Mouse (Mus musculus) CH12.LX (cell line): ENCODE data around the gene Edil3. TPM values are rescaled to one million over a fixed set of nuclear protein-coding genes. Genes with fewer than 3 reads are reported as not detected.

Source experiments
- DNase-seq: peaks from one replicate; pipeline ENCODE4 v3.0.0-alpha.2; 2013; ENCODE audit errors: extremely low read depth
- H3K27ac ChIP-seq: 2 replicates; pipeline ENCODE4 v1.5.1; 2012; ENCODE audit warnings: low read depth, mild to moderate bottlenecking, control low read depth, moderate library complexity; ENCODE audit not compliant: insufficient read depth
- H3K27me3 ChIP-seq: replicated peaks from 2 replicates; pipeline ENCODE3; 2012; ENCODE audit warnings: inconsistent platforms
- H3K36me3 ChIP-seq, 2 experiments: replicated peaks in 1 of 2; 2 replicates each; pipeline versions ENCODE3 to v1.6.1; 2012; ENCODE audit warnings: inconsistent platforms in 1 of 2, low read length in 1 of 2, mild to moderate bottlenecking in 1 of 2, mixed read lengths in 1 of 2, moderate library complexity in 1 of 2; ENCODE audit not compliant: control insufficient read depth in 1 of 2, insufficient read depth in 1 of 2
- H3K4me1 ChIP-seq, 2 experiments: 2 replicates each; pipeline ENCODE4 v1.6.1; 2012; ENCODE audit warnings: inconsistent platforms in 1 of 2, moderate library complexity in 1 of 2; ENCODE audit not compliant: insufficient read depth in 2 of 2, control insufficient read depth in 1 of 2
- H3K4me2 ChIP-seq: 2 replicates; pipeline ENCODE4 v1.6.1; 2012; ENCODE audit warnings: low read depth, mild to moderate bottlenecking, control low read depth; ENCODE audit not compliant: poor library complexity, insufficient read depth, severe bottlenecking
- H3K4me3 ChIP-seq, 3 experiments: fragments of 150-350 bp in 1 of 3; sonication (generic) in 1 of 3; replicated peaks in 1 of 3; 2 replicates each; pipeline versions ENCODE3 to v1.5.1; 2011 to 2012; ENCODE audit warnings: low read depth in 2 of 3, low read length in 2 of 3, mild to moderate bottlenecking in 2 of 3, moderate library complexity in 2 of 3, control low read depth in 1 of 3, improper control_type of control experiment in 1 of 3, inconsistent platforms in 1 of 3, mixed read lengths in 1 of 3; ENCODE audit not compliant: poor library complexity in 1 of 3
- H3K79me2 ChIP-seq: replicated peaks from 2 replicates; pipeline ENCODE4 v1.6.1; 2012; ENCODE audit warnings: mild to moderate bottlenecking, moderate library complexity; ENCODE audit not compliant: control insufficient read depth, poor library complexity, insufficient read depth, severe bottlenecking; ENCODE audit errors: extremely low read depth
- H3K9ac ChIP-seq: 2 replicates; pipeline ENCODE4 v1.6.1; 2012; ENCODE audit warnings: low read depth, mild to moderate bottlenecking, control low read depth, moderate library complexity; ENCODE audit not compliant: insufficient read depth
- H3K9me3 ChIP-seq: replicated peaks from 2 replicates; pipeline ENCODE3; 2012; ENCODE audit warnings: low read length, inconsistent platforms, mixed read lengths
- BHLHE40 ChIP-seq: IDR thresholded peaks from 2 replicates; pipeline ENCODE4 v1.6.1; 2011; ENCODE audit warnings: mild to moderate bottlenecking, low read depth, low read length, improper control_type of control experiment
- CHD1 ChIP-seq: IDR thresholded peaks from 2 replicates; pipeline ENCODE4 v1.6.1; 2012; ENCODE audit warnings: low read depth, low read length, improper control_type of control experiment, inconsistent platforms
- CHD2 ChIP-seq: IDR thresholded peaks from 2 replicates; pipeline ENCODE4 v1.6.1; 2011; ENCODE audit warnings: low read length, improper control_type of control experiment
- E2F4 ChIP-seq: IDR thresholded peaks from 2 replicates; pipeline ENCODE4 v1.6.1; 2011; ENCODE audit warnings: low read depth, low read length, improper control_type of control experiment; ENCODE audit not compliant: insufficient replicate concordance
- ELF1 ChIP-seq: IDR thresholded peaks from 2 replicates; pipeline ENCODE4 v1.6.1; 2014; ENCODE audit warnings: low read depth, mild to moderate bottlenecking, inconsistent platforms, low read length, improper control_type of control experiment
- ETS1 ChIP-seq: conservative IDR thresholded peaks from 2 replicates; pipeline ENCODE4 v1.6.1; 2012; ENCODE audit warnings: low read depth, mild to moderate bottlenecking, inconsistent platforms, low read length, improper control_type of control experiment, moderate library complexity
- GABPA ChIP-seq: IDR thresholded peaks from 2 replicates; pipeline ENCODE4 v1.6.1; 2012; ENCODE audit warnings: low read depth, low read length, improper control_type of control experiment, inconsistent platforms; ENCODE audit not compliant: insufficient replicate concordance
- IRF4 ChIP-seq: IDR thresholded peaks from 2 replicates; pipeline ENCODE4 v1.6.1; 2014; ENCODE audit warnings: low read depth, mild to moderate bottlenecking, inconsistent platforms, low read length, improper control_type of control experiment
- JUN ChIP-seq: IDR thresholded peaks from 2 replicates; pipeline ENCODE4 v1.6.1; 2011; ENCODE audit warnings: low read depth, mild to moderate bottlenecking, low read length, improper control_type of control experiment, moderate library complexity; ENCODE audit not compliant: insufficient read depth
- JUND ChIP-seq: conservative IDR thresholded peaks from 2 replicates; pipeline ENCODE4 v1.6.1; 2011; ENCODE audit warnings: low read depth, low read length, improper control_type of control experiment
- KAT2A ChIP-seq: IDR thresholded peaks from 2 replicates; pipeline ENCODE4 v1.6.1; 2012; ENCODE audit warnings: low read length, improper control_type of control experiment, inconsistent platforms; ENCODE audit not compliant: insufficient replicate concordance
- MAFK ChIP-seq: IDR thresholded peaks from 2 replicates; pipeline ENCODE4 v1.6.1; 2011; ENCODE audit warnings: low read length, improper control_type of control experiment; ENCODE audit not compliant: insufficient replicate concordance
- MAZ ChIP-seq: IDR thresholded peaks from 2 replicates; pipeline ENCODE4 v1.6.1; 2012; ENCODE audit warnings: low read depth, mild to moderate bottlenecking, inconsistent platforms, low read length, improper control_type of control experiment, moderate library complexity
- MEF2A ChIP-seq: IDR thresholded peaks from 2 replicates; pipeline ENCODE4 v1.6.1; 2014; ENCODE audit warnings: low read depth, mild to moderate bottlenecking, inconsistent platforms, low read length, improper control_type of control experiment, borderline replicate concordance
- MXI1 ChIP-seq: IDR thresholded peaks from 2 replicates; pipeline ENCODE4 v1.6.1; 2011; ENCODE audit warnings: mild to moderate bottlenecking, low read depth, low read length, improper control_type of control experiment
- MYC ChIP-seq: IDR thresholded peaks from 2 replicates; pipeline ENCODE4 v1.6.1; 2011; ENCODE audit warnings: low read depth, mild to moderate bottlenecking, improper control_type of control experiment, low read length
- NELFE ChIP-seq: IDR thresholded peaks from 2 replicates; pipeline ENCODE4 v1.6.1; 2011; ENCODE audit warnings: low read depth, low read length, improper control_type of control experiment
- NRF1 ChIP-seq: IDR thresholded peaks from 2 replicates; pipeline ENCODE4 v1.6.1; 2014; ENCODE audit warnings: low read depth, mild to moderate bottlenecking, inconsistent platforms, low read length, improper control_type of control experiment, moderate library complexity
- POLR2AphosphoS2 ChIP-seq: IDR thresholded peaks from 2 replicates; pipeline ENCODE4 v1.6.1; 2011; ENCODE audit warnings: low read depth, low read length, improper control_type of control experiment
- RAD21 ChIP-seq: IDR thresholded peaks from 2 replicates; pipeline ENCODE4 v1.6.1; 2011; ENCODE audit warnings: low read depth, mild to moderate bottlenecking, low read length, improper control_type of control experiment, moderate library complexity
- TBP ChIP-seq: conservative IDR thresholded peaks from 2 replicates; pipeline ENCODE4 v1.6.1; 2011; ENCODE audit warnings: low read depth, low read length, improper control_type of control experiment
- TCF12 ChIP-seq: IDR thresholded peaks from 2 replicates; pipeline ENCODE4 v1.6.1; 2014; ENCODE audit warnings: low read depth, mild to moderate bottlenecking, inconsistent platforms, low read length, improper control_type of control experiment
- UBTF ChIP-seq: IDR thresholded peaks from 2 replicates; pipeline ENCODE4 v1.6.1; 2012; ENCODE audit warnings: low read depth, mild to moderate bottlenecking, inconsistent platforms, low read length, improper control_type of control experiment, moderate library complexity
- USF1 ChIP-seq: IDR thresholded peaks from 2 replicates; pipeline ENCODE4 v1.6.1; 2014; ENCODE audit warnings: low read depth, mild to moderate bottlenecking, inconsistent platforms, low read length, improper control_type of control experiment
- USF2 ChIP-seq: conservative IDR thresholded peaks from 2 replicates; pipeline ENCODE4 v1.6.1; 2011; ENCODE audit warnings: low read depth, low read length, improper control_type of control experiment
- dilution Hi-C: fragments of 300-500 bp; cut with MboI; formaldehyde crosslinking; loops from 2 replicates; pipeline ENCODE4 v1.14.3; 2020; ENCODE audit warnings: low sequenced_read_pairs; ENCODE audit not compliant: extremely low pct_unique_long_range_greater_than_20kb, extremely low pct_ligation_motif_present
- in situ Hi-C: fragments of 300-500 bp; cut with MboI; formaldehyde crosslinking; loops from 3 replicates; pipeline ENCODE4 v1.14.3; 2019; ENCODE audit warnings: low sequenced_read_pairs, low pct_ligation_motif_present, low pct_unique_long_range_greater_than_20kb, mixed read lengths
- polyA plus RNA-seq: library from polyadenylated mRNA; unstranded; fragments of >175 nt; gene quantifications from 2 replicates; pipeline ENCODE4 v1.2.1, GENCODE M21; 2012; ENCODE audit warnings: low read depth; ENCODE audit not compliant: insufficient read length
- total RNA-seq, 2 experiments: library from RNA; depleted of rRNA; stranded (reverse); fragments of 300-350 nt in 1 of 2; fragments of >200 nt in 1 of 2; gene quantifications; 2 replicates each; pipeline ENCODE4 v1.2.3; 2012 to 2014

The Edil3 gene
- total and polyA plus RNA-seq, 3 experiments: not detected

DNA sequence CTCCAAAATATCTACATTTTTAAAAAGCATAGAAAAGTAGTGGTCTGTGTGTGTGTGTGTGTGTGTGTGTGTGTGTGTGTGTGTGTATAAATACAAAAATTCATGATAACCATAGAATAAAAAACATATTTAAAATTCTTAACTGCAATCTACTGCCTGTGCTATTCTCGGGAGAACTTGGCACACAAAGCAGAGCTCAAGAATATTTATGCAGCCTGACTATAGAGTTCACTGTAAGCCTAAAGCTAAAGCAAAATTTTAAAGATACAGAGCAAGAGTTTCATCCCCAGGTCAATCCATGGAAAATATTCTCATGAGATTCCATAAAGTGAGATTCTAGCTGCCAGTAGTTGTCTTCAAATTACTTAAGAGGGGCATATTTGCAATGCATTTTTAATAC is 86.9 kb downstream of the Edil3 start:
- Histone ChIP-seq H3K4me3 (no peak overlapping the region), H3K36me3 (no peaks in the 10 kb centered on the region), H3K79me2 (no peaks in the 10 kb centered on the region), H3K4me2 (no peak overlapping the region), H3K4me1 (no peaks in the 10 kb centered on the region), H3K9ac (no peak overlapping the region), H3K27ac (no peak overlapping the region), H3K27me3 (no peaks in the 10 kb centered on the region), H3K9me3 (no peaks in the 10 kb centered on the region)
- in situ Hi-C loops: no loop called here
- TF ChIP-seq IRF4: no peak
- TF ChIP-seq ETS1: no peak
- no peak for TF ChIP-seq TCF12
- TF ChIP-seq USF1: no peak
- TF ChIP-seq MYC: no peak
- no peak for TF ChIP-seq ELF1
- TF ChIP-seq KAT2A: no peak
- no peak for TF ChIP-seq MXI1
- no peak for TF ChIP-seq CHD1
- no peak for TF ChIP-seq POLR2AphosphoS2
- no peak for TF ChIP-seq RAD21
- dilution Hi-C loops: no loop called here
- no peak for DNase-seq

- TF ChIP-seq NRF1 (no peak), MAFK (no peak), UBTF (no peak), JUND (no peak), KAT2A (no peak), NELFE (no peak), MAZ (no peak), CHD2 (no peak), GABPA (no peak), ETS1 (no peak), POLR2AphosphoS2 (no peak), USF2 (no peak), TBP (no peak), JUN (no peak), MXI1 (no peak), BHLHE40 (no peak), E2F4 (no peak), MEF2A (no peak), USF1 (no peak), RAD21 (no peak)
- no peaks in the 10 kb centered on the region for H3K4me1 ChIP-seq
- H3K79me2 ChIP-seq: no peaks in the 10 kb centered on the region
- dilution Hi-C loops (no loop called here), in situ Hi-C loops (no loop called here)
- H3K9ac ChIP-seq: no peak overlapping the region
- no peaks in the 10 kb centered on the region for H3K9me3 ChIP-seq
- H3K4me2 ChIP-seq: no peak overlapping the region
- DNase-seq: no peak
- H3K36me3 ChIP-seq: no peaks in the 10 kb centered on the region
- no peaks in the 10 kb centered on the region for H3K27me3 ChIP-seq
- no peak overlapping the region for H3K4me3 ChIP-seq
- no peak overlapping the region for H3K27ac ChIP-seq
Measured at GRCm38 (mm10) chr13:88916503-88916902, 95.2 kb downstream of the Edil3 start.
